Mouse (Mus musculus) heart, adult 18-20 months (tissue): ENCODE results near the gene Pus1. TPM values are rescaled to one million over a fixed set of nuclear protein-coding genes. Genes with fewer than 3 reads are reported as not detected.
"Not testable (repeated sequence)": the region's sequence is repeated elsewhere in the genome, so short reads cannot be mapped to it uniquely, and the experiment has no call there.

ENCODE experiments used
- DNase-seq, 2 experiments: peaks; one replicate each; pipeline ENCODE4 v3.0.0; 2021 to 2022; ENCODE audit warnings: mixed read lengths in 1 of 2
- total RNA-seq, 2 experiments: library from RNA; stranded (reverse); gene quantifications; 2 replicates each; pipeline ENCODE4 v1.2.3; 2021

Pus1 gene
- total RNA-seq, 2 experiments from 2014 or later = 23.2 to 23.8 TPM

- DNase-seq = no peak
These were observed 1.2 kb upstream of the Pus1 start for GRCm38 (mm10) chr5:110781529-110782238.

- DNase-seq = no peak
These were observed 486 bp upstream of the Pus1 start for GRCm38 (mm10) chr5:110780761-110781528.

GRCm38 (mm10) chr5:110779276-110779997, 1.0 kb downstream of the Pus1 start:
- DNase-seq = no peak

- DNase-seq = no peak
These were observed 2.2 kb downstream of the Pus1 start for GRCm38 (mm10) chr5:110778263-110778662.

GRCm38 (mm10) chr5:110776141-110776540, 4.3 kb downstream of the Pus1 start:
- DNase-seq = no peak

- DNase-seq = no peak
These were observed 5.9 kb downstream of the Pus1 start for GRCm38 (mm10) chr5:110774511-110774910.

- not testable (repeated sequence) for DNase-seq
These were observed 7.5 kb downstream of the Pus1 start for GRCm38 (mm10) chr5:110772945-110773344.

- DNase-seq = peak; percentile 100
These were observed 9.9 kb downstream of the Pus1 start, which contains the start of gene Ep400 for GRCm38 (mm10) chr5:110770448-110771158. Gene Ep400, minus strand, starts transcription at chr5:110770717.

- DNase-seq = no peak
These were observed 10.4 kb downstream of the Pus1 start for GRCm38 (mm10) chr5:110770031-110770445.

GRCm38 (mm10) chr5:110769272-110769671, 11.2 kb downstream of the Pus1 start:
- DNase-seq = no peak

GRCm38 (mm10) chr5:110763890-110764289, 16.6 kb downstream of the Pus1 start:
- no peak for DNase-seq

GRCm38 (mm10) chr5:110745021-110745420, 35.4 kb downstream of the Pus1 start:
- no peak for DNase-seq

- no peak for DNase-seq
These were observed 40.8 kb downstream of the Pus1 start for GRCm38 (mm10) chr5:110739496-110740275.

GRCm38 (mm10) chr5:110735606-110736005, 44.9 kb downstream of the Pus1 start:
- DNase-seq = no peak

- DNase-seq = no peak
These were observed 47.1 kb downstream of the Pus1 start for GRCm38 (mm10) chr5:110733231-110733823.

- no peak for DNase-seq
These were observed 49.2 kb downstream of the Pus1 start for GRCm38 (mm10) chr5:110731227-110731626.

GRCm38 (mm10) chr5:110727850-110728249, 52.6 kb downstream of the Pus1 start:
- DNase-seq = no peak
